Mouse (Mus musculus) embryonic fibroblast, embryonic 13.5 days (primary cell): ENCODE data around the gene Cd96. TPM values are rescaled to one million over a fixed set of nuclear protein-coding genes. Genes with fewer than 3 reads are reported as not detected.

Experiments
- H3K27ac ChIP-seq: 2 replicates; pipeline ENCODE4 v1.5.1; 2012; ENCODE audit warnings: low read length, control low read depth, inconsistent platforms; ENCODE audit not compliant: insufficient read depth
- H3K4me1 ChIP-seq: 2 replicates; pipeline ENCODE4 v1.6.1; 2011; ENCODE audit warnings: low read length; ENCODE audit not compliant: control insufficient read depth, insufficient read depth
- H3K4me3 ChIP-seq: 2 replicates; pipeline ENCODE4 v1.5.1; 2011; ENCODE audit warnings: mild to moderate bottlenecking, control low read depth, low read length; ENCODE audit not compliant: insufficient read depth
- CTCF ChIP-seq: IDR thresholded peaks from 2 replicates; pipeline ENCODE4 v1.5.1; 2011; ENCODE audit warnings: mild to moderate bottlenecking, control low read depth, low read length, moderate library complexity, borderline replicate concordance; ENCODE audit not compliant: insufficient read depth
- POLR2A ChIP-seq: IDR thresholded peaks from 2 replicates; pipeline ENCODE4 v1.6.1; 2011; ENCODE audit warnings: low read depth, mild to moderate bottlenecking, control low read depth, low read length, moderate library complexity
- polyA plus RNA-seq: library from polyadenylated mRNA; stranded (reverse); fragments of >200 nt; gene quantifications from 2 replicates; pipeline ENCODE4 v1.2.4, GENCODE M21; 2011; ENCODE audit warnings: low read depth; ENCODE audit not compliant: missing spikeins, insufficient read length

The Cd96 gene
- polyA plus RNA-seq, 1 experiment: 0.32 TPM

- no peak overlapping the region for H3K27ac ChIP-seq
- H3K4me3 ChIP-seq: no peak overlapping the region
- TF ChIP-seq CTCF (no peak), POLR2A (no peak)
- no peaks in the 10 kb centered on the region for H3K4me1 ChIP-seq
Measured at GRCm38 (mm10) chr16:45998231-45998630, 121.8 kb downstream of the Cd96 start.

GRCm38 (mm10) chr16:45990901-45991676, 129.0 kb downstream of the Cd96 start:
- no peak for TF ChIP-seq CTCF
- no peak for TF ChIP-seq POLR2A
- H3K27ac ChIP-seq: no peak overlapping the region

GRCm38 (mm10) chr16:45986236-45986635, 133.8 kb downstream of the Cd96 start:
- Histone ChIP-seq H3K4me3 (no peak overlapping the region), H3K4me1 (no peaks in the 10 kb centered on the region), H3K27ac (no peak overlapping the region)
- no peak for TF ChIP-seq CTCF
- TF ChIP-seq POLR2A: no peak

More at GRCm38 (mm10) chr16:45990901-45991676, 129.0 kb downstream of the Cd96 start:
- H3K4me1 ChIP-seq: no peaks in the 10 kb centered on the region
- H3K4me3 ChIP-seq: no peak overlapping the region

Other genes with a start within 250 kb of the Cd96 start
- 253 and 317 TPM in 2 replicates for gene Phldb2, start 166.7 kb downstream of the Cd96 start, polyA plus RNA-seq
- gene Plcxd2, start 110.0 kb downstream of the Cd96 start, polyA plus RNA-seq: 7.5 and 8.9 TPM in 2 replicates
- 38.7 and 43.4 TPM in 2 replicates for gene Gm4737, start 34.8 kb upstream of the Cd96 start, polyA plus RNA-seq